Mouse (Mus musculus) limb, embryonic 10.5 days (tissue): ENCODE measurements at regions not wholly inside any gene's neighbourhood (a gene's known extent, or its start where the extent isn't known, plus 50 kb on each side); places are given as distances from the start of the nearest gene placed in this dataset.

ENCODE experiments used
- DNase-seq: peaks from one replicate; pipeline ENCODE4 v3.0.0-alpha.2; 2017; ENCODE audit warnings: low spot score
- H3K27ac ChIP-seq: fragments of 300-500 bp; sonication (generic); 2 replicates; pipeline ENCODE4 v1.5.1; 2016; ENCODE audit warnings: mild to moderate bottlenecking
- H3K27me3 ChIP-seq: fragments of 300-500 bp; sonication (generic); 2 replicates; pipeline ENCODE4 v1.6.1; 2016; ENCODE audit warnings: low read depth, mild to moderate bottlenecking; ENCODE audit not compliant: poor library complexity, severe bottlenecking
- H3K36me3 ChIP-seq: fragments of 300-500 bp; sonication (generic); 2 replicates; pipeline ENCODE4 v1.6.1; 2016; ENCODE audit warnings: mild to moderate bottlenecking, moderate library complexity
- H3K4me1 ChIP-seq: fragments of 300-500 bp; sonication (generic); 2 replicates; pipeline ENCODE4 v1.6.1; 2016
- H3K4me3 ChIP-seq: fragments of 300-500 bp; sonication (generic); 2 replicates; pipeline ENCODE4 v1.5.1; 2016; ENCODE audit warnings: mild to moderate bottlenecking, moderate library complexity
- H3K9me3 ChIP-seq: fragments of 300-500 bp; sonication (generic); replicated peaks from 2 replicates; pipeline ENCODE4 v1.6.1; 2016; ENCODE audit warnings: mild to moderate bottlenecking
- WGBS: fragments of 180-500 bp; shearing (Covaris S2); methylation state at CpG from one replicate; pipeline ENCODE4 v1.1.7; 2016; 5-methylcytosine and 5-hydroxymethylcytosine counted together

- Histone ChIP-seq H3K27ac (no peak overlapping the region), H3K4me3 (no peak overlapping the region), H3K9me3 (no peaks in the 10 kb centered on the region), H3K36me3 (no peaks in the 10 kb centered on the region), H3K27me3 (no peaks in the 10 kb centered on the region), H3K4me1 (no peaks in the 10 kb centered on the region)
- DNase-seq: no peak
- 86% methylated on average over 4 of the region's 4 CpGs for WGBS
Measured at GRCm38 (mm10) chr5:18211395-18212057, 148.6 kb downstream of the Gnai1 start.
